Mouse (Mus musculus) cerebellum, adult 2 months (tissue): ENCODE measurements at regions not wholly inside any gene's neighbourhood (a gene's known extent, or its start where the extent isn't known, plus 50 kb on each side); places are given as distances from the start of the nearest gene placed in this dataset.
A peak's percentile ranks its signal among the peaks of the same experiment; 100 is the strongest.

Source experiments
- DNase-seq, 2 experiments: peaks; one replicate each; pipeline ENCODE4 v3.0.0; 2021
- H3K27ac ChIP-seq: fragments of 200-500 bp; 2 replicates; pipeline ENCODE4 v1.5.1; 2012; ENCODE audit warnings: low read length, control low read depth, inconsistent platforms; ENCODE audit not compliant: insufficient read depth
- H3K27me3 ChIP-seq: fragments of 200-500 bp; 2 replicates; pipeline ENCODE4 v1.6.1; 2012; ENCODE audit warnings: inconsistent platforms, mild to moderate bottlenecking, low read length, moderate library complexity; ENCODE audit not compliant: control insufficient read depth, insufficient read depth
- H3K4me1 ChIP-seq: fragments of 200-500 bp; 2 replicates; pipeline ENCODE4 v1.6.1; 2011; ENCODE audit warnings: low read length; ENCODE audit not compliant: control insufficient read depth, insufficient read depth
- H3K4me3 ChIP-seq: fragments of 200-500 bp; replicated peaks from 2 replicates; pipeline ENCODE3; 2011; ENCODE audit warnings: mild to moderate bottlenecking, low read depth, low read length, control low read depth; ENCODE audit not compliant: insufficient read depth
- CTCF ChIP-seq: fragments of 200-500 bp; IDR thresholded peaks from 2 replicates; pipeline ENCODE4 v1.5.1; 2011; ENCODE audit warnings: low read depth, mild to moderate bottlenecking, control low read depth, low read length, moderate library complexity, borderline replicate concordance; ENCODE audit not compliant: insufficient read depth
- POLR2A ChIP-seq: fragments of 200-500 bp; IDR thresholded peaks from 2 replicates; pipeline ENCODE4 v1.6.1; 2011; ENCODE audit warnings: low read length, control low read depth, borderline replicate concordance; ENCODE audit not compliant: insufficient read depth
- WGBS: fragments of 180-500 bp; shearing (Covaris S2); methylation state at CpG from one replicate; pipeline ENCODE4 v1.1.7; 2018; 5-methylcytosine and 5-hydroxymethylcytosine counted together

GRCm38 (mm10) chr16:61850310-61850709 lies 936.3 kb downstream of the Nsun3 start:
- Histone ChIP-seq H3K27me3 (no peaks in the 10 kb centered on the region), H3K4me3 (no peak overlapping the region), H3K27ac (no peak overlapping the region), H3K4me1 (no peaks in the 10 kb centered on the region)
- WGBS = 79% methylated on average over 2 of the region's 2 CpGs
- TF ChIP-seq POLR2A (no peak), CTCF (no peak)
- peak; percentile 8 to 11 for DNase-seq
